Mouse (Mus musculus) embryonic facial prominence, embryonic 12.5 days (tissue): ENCODE results near the gene Ccnk. TPM values are rescaled to one million over a fixed set of nuclear protein-coding genes. Genes with fewer than 3 reads are reported as not detected.

Source experiments
- ATAC-seq: fragments of 200-750 bp; cut with Nextera tagmentation; 2 replicates; pipeline ENCODE4 v1.8.0; 2017; ENCODE audit not compliant: insufficient number of reproducible peaks, insufficient read depth, low FRiP score, low TSS enrichment
- H3K27ac ChIP-seq: fragments of 300-500 bp; sonication (generic); 2 replicates; pipeline ENCODE4 v1.5.1; 2016; ENCODE audit warnings: mild to moderate bottlenecking
- H3K27me3 ChIP-seq: fragments of 300-500 bp; sonication (generic); 2 replicates; pipeline ENCODE4 v1.6.1; 2016; ENCODE audit warnings: mild to moderate bottlenecking, moderate library complexity
- H3K36me3 ChIP-seq: fragments of 300-500 bp; sonication (generic); 2 replicates; pipeline ENCODE4 v1.6.1; 2016; ENCODE audit warnings: mild to moderate bottlenecking
- H3K4me1 ChIP-seq: fragments of 300-500 bp; sonication (generic); 2 replicates; pipeline ENCODE4 v1.6.1; 2016
- H3K4me2 ChIP-seq: fragments of 300-500 bp; sonication (generic); replicated peaks from 2 replicates; pipeline ENCODE4 v1.6.1; 2016; ENCODE audit warnings: mild to moderate bottlenecking, moderate library complexity
- H3K4me3 ChIP-seq: fragments of 300-500 bp; sonication (generic); 2 replicates; pipeline ENCODE4 v1.5.1; 2016; ENCODE audit warnings: mild to moderate bottlenecking
- H3K9ac ChIP-seq: fragments of 300-500 bp; sonication (generic); 2 replicates; pipeline ENCODE4 v1.6.1; 2016; ENCODE audit warnings: mild to moderate bottlenecking, moderate library complexity
- H3K9me3 ChIP-seq: fragments of 300-500 bp; sonication (generic); 2 replicates; pipeline ENCODE4 v1.6.1; 2016; ENCODE audit warnings: mild to moderate bottlenecking, moderate library complexity
- WGBS: fragments of 180-500 bp; shearing (Covaris S2); methylation state at CpG from one replicate; pipeline ENCODE4 v1.1.7; 2016; 5-methylcytosine and 5-hydroxymethylcytosine counted together
- polyA plus RNA-seq: library from polyadenylated mRNA; unstranded; fragments of >200 nt; fragmentation: Nextera tagmentation; extraction: Ambion mirVana; gene quantifications from 2 replicates; pipeline ENCODE4 v1.2.1, GENCODE M21; 2016

Ccnk gene
- polyA plus RNA-seq, 1 experiment from 2014 or later: 3.4 TPM

GRCm38 (mm10) chr12:108230077-108230476 lies 50.7 kb downstream of the Ccnk start:
- H3K4me1 ChIP-seq: peaks cover 25% of the 10 kb centered on the region
- H3K4me3 ChIP-seq: no peak overlapping the region
- no peaks in the 10 kb centered on the region for H3K36me3 ChIP-seq
- 69% methylated on average over 12 of the region's 12 CpGs for WGBS
- no peak overlapping the region for H3K4me2 ChIP-seq
- H3K9ac ChIP-seq: no peak overlapping the region
- no peaks in the 10 kb centered on the region for H3K27me3 ChIP-seq
- ATAC-seq: no peak
- H3K27ac ChIP-seq: no peak overlapping the region
- no peaks in the 10 kb centered on the region for H3K9me3 ChIP-seq

DNA sequence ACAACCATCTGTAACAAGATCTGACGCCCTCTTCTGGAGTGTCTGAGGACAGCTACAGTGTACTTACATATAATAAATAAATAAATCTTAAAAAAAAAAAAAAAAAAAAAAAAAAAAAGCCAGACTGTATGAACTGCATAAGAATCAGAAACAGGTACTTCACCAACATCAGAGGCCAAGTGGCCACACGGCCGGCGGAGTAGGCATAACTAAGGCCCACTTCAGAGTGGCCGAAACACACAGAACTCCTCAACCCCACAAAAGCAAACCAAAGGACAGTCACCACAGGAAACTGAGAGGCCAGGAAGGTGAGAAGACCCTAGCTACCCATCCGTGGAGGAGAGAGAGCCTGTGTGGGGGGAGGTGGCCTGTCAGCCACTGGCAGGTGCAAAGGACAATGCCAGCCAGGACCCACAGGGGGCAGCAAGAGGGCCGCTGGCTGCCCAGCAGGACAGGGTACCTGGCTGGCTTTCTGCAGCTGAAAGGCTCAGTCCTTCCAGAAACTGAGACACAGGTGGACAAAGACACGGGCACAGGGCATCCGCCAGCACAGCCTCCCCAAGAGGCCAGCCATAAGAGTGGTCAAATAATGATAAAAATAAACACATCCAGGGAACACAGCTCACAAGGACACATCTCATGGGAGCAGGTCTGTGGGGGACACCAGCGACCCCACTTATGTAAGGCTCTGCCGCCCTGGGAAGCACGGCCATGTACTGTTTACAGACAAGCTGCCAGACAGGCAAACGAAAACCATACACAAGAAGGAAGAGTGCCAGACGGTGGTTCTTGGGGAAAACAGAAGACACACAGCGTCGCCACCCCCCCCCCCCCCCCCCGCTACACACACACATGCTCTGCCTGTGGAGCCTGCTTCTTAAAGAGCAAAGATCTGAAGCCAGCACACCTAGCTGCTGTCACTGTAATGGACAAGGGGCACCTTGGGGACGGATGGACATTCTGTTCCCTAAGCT lies 51.7 kb downstream of the Ccnk start:
- Histone ChIP-seq H3K27ac (no peak overlapping the region), H3K36me3 (no peaks in the 10 kb centered on the region), H3K4me1 (peaks cover 16% of the 10 kb centered on the region), H3K9ac (no peak overlapping the region), H3K4me2 (no peak overlapping the region), H3K9me3 (no peaks in the 10 kb centered on the region), H3K27me3 (no peaks in the 10 kb centered on the region), H3K4me3 (no peak overlapping the region)
- no peak for ATAC-seq
- WGBS: 56% methylated on average over 16 of the region's 18 CpGs

GRCm38 (mm10) chr12:108231901-108232300 lies 52.5 kb downstream of the Ccnk start:
- no peak overlapping the region for H3K4me2 ChIP-seq
- WGBS: 46% methylated on average over 9 of the region's 9 CpGs
- no peak overlapping the region for H3K9ac ChIP-seq
- H3K4me3 ChIP-seq: no peak overlapping the region
- no peak overlapping the region for H3K27ac ChIP-seq
- no peaks in the 10 kb centered on the region for H3K9me3 ChIP-seq
- no peaks in the 10 kb centered on the region for H3K27me3 ChIP-seq
- H3K36me3 ChIP-seq: no peaks in the 10 kb centered on the region
- ATAC-seq: no peak
- peaks cover 16% of the 10 kb centered on the region; the same call in 1 of the 2 replicates for H3K4me1 ChIP-seq

GRCm38 (mm10) chr12:108233736-108234135 lies 54.4 kb downstream of the Ccnk start:
- no peaks in the 10 kb centered on the region for H3K9me3 ChIP-seq
- H3K9ac ChIP-seq: no peak overlapping the region
- 74% methylated on average over 6 of the region's 6 CpGs for WGBS
- H3K4me3 ChIP-seq: no peak overlapping the region
- no peak overlapping the region for H3K4me2 ChIP-seq
- peaks cover 27% of the 10 kb centered on the region for H3K4me1 ChIP-seq
- H3K27me3 ChIP-seq: no peaks in the 10 kb centered on the region
- ATAC-seq: no peak
- H3K36me3 ChIP-seq: no peaks in the 10 kb centered on the region
- no peak overlapping the region for H3K27ac ChIP-seq

- H3K4me1 ChIP-seq: peaks cover 38% of the 10 kb centered on the region
These were observed 55.6 kb downstream of the Ccnk start for GRCm38 (mm10) chr12:108234832-108235602.

DNA sequence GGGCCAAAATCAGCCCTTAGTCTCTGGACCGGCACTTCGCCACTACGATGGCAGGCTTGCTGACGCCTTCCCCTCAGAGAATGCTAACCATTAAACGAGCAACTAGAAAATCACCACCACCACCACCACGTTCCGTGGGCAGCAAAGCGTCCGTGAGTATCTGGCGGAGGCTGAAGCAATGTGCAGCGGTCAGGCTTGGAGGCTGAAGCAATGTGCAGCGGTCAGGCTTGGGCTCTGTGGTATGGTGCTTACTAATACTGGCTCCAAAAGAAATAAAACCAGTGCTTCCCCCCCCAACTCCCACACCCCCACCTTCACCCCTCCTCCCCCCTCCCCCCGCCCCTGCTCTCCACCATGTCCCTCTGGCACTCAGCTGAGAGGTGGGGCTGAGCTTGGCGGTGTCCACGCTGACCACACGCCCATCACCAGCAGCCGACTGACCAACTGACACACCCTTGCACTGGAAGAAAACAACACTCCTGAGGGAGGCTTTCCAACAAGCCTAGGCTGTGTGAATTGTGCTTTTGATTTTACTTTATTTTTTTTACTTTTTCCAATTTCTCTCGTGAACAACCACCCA lies 56.7 kb downstream of the Ccnk start:
- H3K9ac ChIP-seq: no peak overlapping the region
- H3K9me3 ChIP-seq: no peaks in the 10 kb centered on the region
- no peak for ATAC-seq
- no peak overlapping the region for H3K4me2 ChIP-seq
- H3K36me3 ChIP-seq: no peaks in the 10 kb centered on the region
- no peak overlapping the region for H3K27ac ChIP-seq
- no peak overlapping the region for H3K4me3 ChIP-seq
- no peaks in the 10 kb centered on the region for H3K27me3 ChIP-seq
- H3K4me1 ChIP-seq: peaks cover 49% of the 10 kb centered on the region
- 83% methylated on average over 18 of the region's 18 CpGs for WGBS

More at GRCm38 (mm10) chr12:108234832-108235602, 55.6 kb downstream of the Ccnk start:
- 80% methylated on average over 14 of the region's 14 CpGs for WGBS
- no peak overlapping the region for H3K4me3 ChIP-seq
- H3K27ac ChIP-seq: no peak overlapping the region
- ATAC-seq: no peak
- no peaks in the 10 kb centered on the region for H3K9me3 ChIP-seq
- H3K27me3 ChIP-seq: no peaks in the 10 kb centered on the region
- no peak overlapping the region for H3K4me2 ChIP-seq
- H3K36me3 ChIP-seq: no peaks in the 10 kb centered on the region
- H3K9ac ChIP-seq: no peak overlapping the region

GRCm38 (mm10) chr12:108237300-108238006 lies 58.1 kb downstream of the Ccnk start:
- Histone ChIP-seq H3K4me1 (peaks cover 53% of the 10 kb centered on the region), H3K4me2 (no peak overlapping the region), H3K4me3 (no peak overlapping the region), H3K9ac (no peak overlapping the region), H3K27ac (no peak overlapping the region), H3K36me3 (no peaks in the 10 kb centered on the region), H3K27me3 (no peaks in the 10 kb centered on the region), H3K9me3 (no peaks in the 10 kb centered on the region)
- no peak for ATAC-seq
- WGBS: 62% methylated on average over 6 of the region's 6 CpGs

DNA sequence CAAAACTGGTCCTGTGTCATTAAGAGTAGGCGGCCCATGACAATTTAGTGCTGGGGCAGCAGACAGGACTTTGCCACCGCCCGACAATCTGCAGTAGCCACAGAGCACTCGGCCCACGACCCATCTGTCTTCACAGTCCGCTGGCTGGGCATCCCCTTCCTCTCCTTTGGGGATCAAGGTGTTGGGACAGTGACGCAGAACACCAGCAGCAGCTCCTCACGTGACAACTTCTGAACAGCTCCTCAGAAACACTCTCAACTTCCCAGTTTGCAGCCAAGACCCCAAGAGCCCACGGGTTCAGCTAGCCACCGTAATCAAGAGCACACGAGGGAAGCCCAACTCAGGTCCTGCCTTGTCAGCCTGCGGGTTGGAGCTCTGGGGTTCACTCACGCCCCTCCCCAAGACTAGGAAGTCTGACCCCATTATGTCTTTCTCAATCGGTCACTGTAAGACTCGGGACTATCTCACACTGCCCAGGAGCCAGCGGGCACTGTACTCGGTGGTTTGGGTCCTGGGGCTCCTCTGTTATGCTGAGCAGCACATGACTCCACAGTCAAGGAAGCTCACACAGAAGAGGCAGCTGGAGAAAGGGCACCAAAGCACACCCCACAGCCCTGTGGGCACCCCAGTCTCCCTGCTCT lies 59.1 kb downstream of the Ccnk start:
- no peaks in the 10 kb centered on the region for H3K36me3 ChIP-seq
- H3K4me2 ChIP-seq: no peak overlapping the region
- no peak overlapping the region for H3K9ac ChIP-seq
- no peak for ATAC-seq
- H3K9me3 ChIP-seq: no peaks in the 10 kb centered on the region
- no peak overlapping the region for H3K27ac ChIP-seq
- no peaks in the 10 kb centered on the region for H3K27me3 ChIP-seq
- WGBS: 85% methylated on average over 17 of the region's 17 CpGs
- no peak overlapping the region for H3K4me3 ChIP-seq
- peaks cover 56% of the 10 kb centered on the region for H3K4me1 ChIP-seq

DNA sequence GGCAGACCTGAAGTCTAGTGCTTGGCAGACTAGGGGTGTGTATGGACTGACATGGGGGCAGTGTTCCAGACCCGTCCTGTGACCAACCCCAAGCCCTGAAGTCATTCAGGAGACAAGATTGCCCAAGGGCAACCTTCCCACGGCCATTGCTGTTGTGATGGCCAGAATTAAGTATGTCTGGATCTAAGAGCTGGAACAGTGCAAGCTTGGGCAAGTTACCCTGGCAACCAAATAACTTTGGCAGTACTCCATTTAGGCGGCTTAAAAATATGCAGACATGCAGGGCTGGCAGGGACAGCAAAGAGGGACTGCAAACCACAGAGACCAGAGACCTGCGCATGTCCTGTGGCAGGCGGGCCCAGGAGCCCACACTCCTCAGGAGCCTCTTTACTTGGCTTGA lies 60.1 kb downstream of the Ccnk start:
- Histone ChIP-seq H3K4me3 (no peak overlapping the region), H3K9ac (no peak overlapping the region), H3K9me3 (no peaks in the 10 kb centered on the region), H3K27me3 (no peaks in the 10 kb centered on the region), H3K36me3 (no peaks in the 10 kb centered on the region), H3K27ac (no peak overlapping the region), H3K4me1 (peaks cover 61% of the 10 kb centered on the region), H3K4me2 (no peak overlapping the region)
- WGBS: 58% methylated on average over 5 of the region's 5 CpGs
- no peak for ATAC-seq

DNA sequence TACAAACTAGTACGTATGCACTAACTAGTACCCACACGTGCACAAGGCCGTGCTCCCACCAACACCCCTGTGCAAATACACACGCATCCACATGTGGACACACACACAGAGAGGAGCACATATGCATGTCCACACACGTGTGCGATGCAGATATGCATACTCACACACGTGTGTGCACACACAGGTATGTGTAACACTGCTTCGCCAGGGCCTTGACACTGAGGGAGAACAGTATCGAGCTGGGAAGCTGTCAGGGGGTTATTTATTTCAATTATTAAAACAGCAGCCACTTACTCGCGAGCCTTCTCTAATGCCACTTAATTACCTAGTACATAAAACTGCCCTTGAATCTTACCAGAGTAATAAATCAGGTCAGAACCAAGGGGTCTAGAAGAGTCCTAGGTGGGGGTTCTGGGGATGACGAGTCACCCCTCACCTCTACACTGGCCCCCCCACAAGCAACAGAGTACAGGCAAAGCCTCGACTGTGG lies 61.1 kb downstream of the Ccnk start:
- 0 out of 2 replicates have a peak overlapping the region, but pooled peaks have one; percentile 12 for H3K27ac ChIP-seq
- H3K4me3 ChIP-seq: no peak overlapping the region
- no peak overlapping the region for H3K9ac ChIP-seq
- H3K36me3 ChIP-seq: no peaks in the 10 kb centered on the region
- peaks cover 67% of the 10 kb centered on the region for H3K4me1 ChIP-seq
- no peak for ATAC-seq
- H3K4me2 ChIP-seq: no peak overlapping the region
- no peaks in the 10 kb centered on the region for H3K9me3 ChIP-seq
- H3K27me3 ChIP-seq: no peaks in the 10 kb centered on the region
- 75% methylated on average over 13 of the region's 13 CpGs for WGBS
